Comparison of ENCODE assay signal across 9 mouse cellular contexts in the genomic region with DNA sequence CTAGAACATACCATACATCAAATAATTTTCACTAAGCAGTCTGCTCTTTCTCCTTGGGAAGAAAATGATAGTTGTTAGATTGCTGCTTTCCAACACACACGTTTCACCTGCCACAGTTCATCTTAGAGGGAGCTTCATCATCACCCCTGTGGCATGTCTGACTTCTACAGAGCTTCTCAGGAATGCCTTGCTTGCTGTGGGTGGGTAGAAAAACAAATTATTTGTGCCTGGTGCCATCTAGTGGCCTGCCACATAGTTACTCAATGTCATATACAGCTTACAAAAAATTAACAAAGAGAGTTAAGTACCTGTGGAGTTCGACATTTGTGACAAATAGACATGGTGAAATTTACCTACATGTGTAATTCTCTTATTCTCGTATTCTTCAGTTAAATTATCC.
DNase-seq lines count a peak whose midpoint lies in the region; ATAC-seq and TF ChIP-seq lines count a peak whose summit lies in the region.
"Had no signal": no experiment of that assay in that cellular context is flagged by ENCODE, and none has a peak within 500 bp of the region (broad histone marks: within the 10 kb centered on the region; RNA-seq: fewer than 3 reads in every experiment).

No protein-coding gene starts in this region.

- in situ Hi-C loops in Patski (cut with MboI; ENCODE audit: low pct_unique_long_range_greater_than_20kb): loop anchor here (25.0 kb wide), 1 partner anchor 1894 kb away; no protein-coding TSS in a partner anchor

- DNase-seq in heart, adult 8-10 months (ENCODE audit: low spot score): peak; percentile 4
- DNase-seq in heart, adult 11 months: no peak
- peak; percentile 20 for DNase-seq in Patski (ENCODE audit: low read depth, low spot score)
- DNase-seq in embryo, embryonic 11 days: peak; percentile 71
- DNase-seq in left cerebral cortex, adult 11 months (ENCODE audit: low spot score): peak; percentile 67
- DNase-seq in B cell, adult 2 months: no peak
- DNase-seq: liver, embryonic 13.5 days had no signal

- no peaks in the 10 kb centered on the region for H3K27me3 ChIP-seq in Patski
- H3K27me3 ChIP-seq in hindbrain, embryonic 16.5 days (replicated peaks; ENCODE audit: control insufficient read depth, insufficient read depth, low read length): no peaks in the 10 kb centered on the region
- no peaks in the 10 kb centered on the region for H3K27me3 ChIP-seq in midbrain, embryonic 13.5 days
- H3K27me3 ChIP-seq: liver, embryonic 13.5 days had no signal

- peak; percentile 79 for TF ChIP-seq CTCF in Patski (IDR thresholded peaks at IDR 0.05)

- H3K4me2 ChIP-seq in hindbrain, embryonic 16.5 days (ENCODE audit: low read length): no peak overlapping the region
- no peak overlapping the region for H3K4me2 ChIP-seq in midbrain, embryonic 13.5 days (replicated peaks)
- H3K4me2 ChIP-seq: liver, embryonic 13.5 days had no signal

- H3K4me3 ChIP-seq in hindbrain, embryonic 16.5 days (ENCODE audit: low read length): no peak overlapping the region
- H3K4me3 ChIP-seq in midbrain, embryonic 13.5 days (replicated peaks): no peak overlapping the region
- H3K4me3 ChIP-seq: liver, embryonic 13.5 days had no signal

- ATAC-seq in Patski: peak; percentile 73
- peak; percentile 84 for ATAC-seq in hindbrain, embryonic 16.5 days
- peak; percentile 86 for ATAC-seq in midbrain, embryonic 13.5 days

- no peaks in the 10 kb centered on the region for H3K9me3 ChIP-seq in hindbrain, embryonic 16.5 days (ENCODE audit: control insufficient read depth, low read length)
- no peaks in the 10 kb centered on the region for H3K9me3 ChIP-seq in midbrain, embryonic 13.5 days
- H3K9me3 ChIP-seq: liver, embryonic 13.5 days had no signal

- peaks cover 5% of the 10 kb centered on the region; the same call in 1 of the 2 replicates for H3K36me3 ChIP-seq in hindbrain, embryonic 16.5 days (ENCODE audit: control insufficient read depth, insufficient read depth, low read length)
- no peaks in the 10 kb centered on the region for H3K36me3 ChIP-seq in midbrain, embryonic 13.5 days
- H3K36me3 ChIP-seq: liver, embryonic 13.5 days had no signal

- POLR2A ChIA-PET in Patski (lab: Charles Lee): no interaction called here

- no peak overlapping the region for H3K27ac ChIP-seq in hindbrain, embryonic 16.5 days (ENCODE audit: low read depth, low read length)
- no peak overlapping the region for H3K27ac ChIP-seq in midbrain, embryonic 13.5 days
- H3K27ac ChIP-seq: liver, embryonic 13.5 days had no signal

- CTCF ChIA-PET in Patski (lab: Charles Lee): interaction anchor here (1.9 kb wide), 1 partner anchor 9 kb away, joined by 8 read pairs; no protein-coding TSS in a partner anchor

- H3K9ac ChIP-seq in hindbrain, embryonic 16.5 days (ENCODE audit: low read depth, low read length): no peak overlapping the region
- no peak overlapping the region for H3K9ac ChIP-seq in midbrain, embryonic 13.5 days (replicated peaks)
- H3K9ac ChIP-seq: liver, embryonic 13.5 days had no signal

- no peaks in the 10 kb centered on the region for H3K4me1 ChIP-seq in hindbrain, embryonic 16.5 days (ENCODE audit: control insufficient read depth, insufficient read depth, low read depth, low read length)
- no peaks in the 10 kb centered on the region for H3K4me1 ChIP-seq in midbrain, embryonic 13.5 days (replicated peaks)
- H3K4me1 ChIP-seq: liver, embryonic 13.5 days had no signal

- WGBS in hindbrain, embryonic 16.5 days: 14% methylated on average over 3 of the region's 3 CpGs
- WGBS in midbrain, embryonic 13.5 days: 15% methylated on average over 3 of the region's 3 CpGs

Comparison
In these comparisons a context has a peak if more than half of its experiments do, and no peak if none do; other contexts are left out.
1. DNase-seq: peak in heart, adult 8-10 months (single experiment), Patski (single experiment), embryo, embryonic 11 days (single experiment) and left cerebral cortex, adult 11 months (single experiment); none in heart, adult 11 months (single experiment) and B cell, adult 2 months (0 of 2).
2. Peak in every context shown above with its lines, with median percentiles within 50 percentile points of each other: ATAC-seq.